Mouse (Mus musculus): ENCODE data around the gene Scarf1. TPM values are rescaled to one million over a fixed set of nuclear protein-coding genes. Genes with fewer than 3 reads are reported as not detected.

Gene Scarf1
- 0.65 TPM for polyA plus RNA-seq (2017; shearing (Covaris generic))

GRCm38 (mm10) chr11:75513336-75513735 is at the start of gene Scarf1:
Gene Scarf1 (plus strand): TSS chr11:75513540.

GRCm38 (mm10) chr11:75486601-75487285 is 26.6 kb upstream of the Scarf1 start, which contains the start of gene Prpf8:
Gene Prpf8 (plus strand): TSS chr11:75486816.

DNA sequence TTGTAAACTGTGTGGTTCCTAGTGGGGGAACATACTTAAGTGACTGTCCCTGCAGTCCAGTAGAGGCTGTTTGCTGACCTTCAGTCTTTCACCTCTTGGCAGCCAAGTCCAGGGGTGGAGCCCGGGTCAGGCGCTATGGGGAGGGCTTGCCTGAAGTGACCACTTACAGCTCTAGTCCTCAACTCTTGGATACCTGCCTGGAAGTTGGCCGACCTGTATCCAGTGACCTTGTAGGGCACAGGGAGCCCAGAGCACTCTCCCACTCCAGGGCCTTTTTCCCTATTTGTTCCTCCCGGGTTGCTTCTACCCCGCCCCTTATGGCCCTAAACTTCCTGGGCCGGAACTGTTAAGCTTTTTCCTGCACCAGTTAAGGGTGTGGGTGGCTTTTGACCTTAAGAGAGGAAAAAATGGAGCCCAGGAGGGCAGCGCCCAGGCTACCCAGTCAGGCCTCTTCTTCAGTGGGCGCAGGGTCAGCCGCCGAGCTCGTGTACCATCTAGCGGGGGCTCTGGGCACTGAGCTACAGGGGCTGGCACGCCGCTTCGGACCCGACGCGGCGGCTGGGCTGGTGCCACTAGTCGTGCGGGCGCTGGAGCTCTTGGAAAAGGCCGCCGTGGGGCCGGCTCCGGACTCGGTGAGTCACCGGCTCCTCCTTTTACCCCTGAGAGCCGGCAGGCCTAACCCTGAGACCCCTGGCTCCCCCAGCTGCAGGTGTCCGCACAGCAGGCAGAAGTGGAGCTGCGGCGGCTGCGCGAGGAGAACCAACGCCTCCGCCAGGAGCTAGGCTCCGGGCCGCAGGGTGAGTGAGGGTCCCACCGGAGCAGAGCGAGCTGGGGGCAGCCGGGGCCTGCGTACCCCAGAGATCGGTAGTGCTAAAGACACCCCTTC is 3.4 kb upstream of the Scarf1 start, which contains the start of gene Rilp:
TSS of gene Rilp (plus strand) at position 354 of the 886 bp plus-strand sequence.

DNA sequence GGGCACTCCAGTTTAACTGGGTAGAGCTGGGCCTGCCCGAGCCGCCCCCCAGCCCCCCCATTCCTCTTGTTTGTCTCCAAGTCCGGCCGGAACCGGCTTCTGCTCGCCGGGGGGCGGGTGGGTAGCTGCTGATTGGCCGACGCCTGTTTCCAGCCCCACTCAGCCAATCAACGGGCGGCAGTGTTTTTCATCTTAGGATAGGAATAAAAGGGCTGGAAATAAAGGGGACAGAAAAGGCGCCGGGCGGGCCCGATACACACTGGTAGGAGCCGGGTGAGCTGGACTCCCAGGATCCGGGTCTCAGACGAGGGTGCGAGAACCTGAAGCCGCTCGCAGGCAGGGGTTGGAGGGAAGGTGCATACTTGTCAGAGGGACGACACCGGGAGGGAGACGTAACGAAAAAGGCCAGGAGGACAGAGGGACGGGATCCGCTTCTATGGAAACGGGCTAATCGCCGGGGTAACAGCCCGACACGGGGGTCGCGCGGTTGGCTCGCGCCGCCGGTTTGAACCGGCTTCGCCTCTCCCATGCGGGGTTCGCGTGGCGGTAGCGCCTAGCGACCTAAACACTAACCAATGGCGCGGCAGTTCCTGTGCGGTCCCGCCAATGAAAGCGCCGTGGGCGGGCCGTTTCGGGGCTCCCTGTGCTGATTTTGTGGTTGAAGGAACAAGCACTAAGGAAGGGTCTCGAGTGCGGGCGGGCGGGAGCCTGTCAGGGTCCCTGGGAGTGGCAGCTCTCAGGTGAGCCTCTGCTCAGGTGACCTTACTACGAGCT is 18.3 kb downstream of the Scarf1 start, which contains the start of gene Slc43a2:
TSS of gene Slc43a2 (plus strand) at position 226 of the 774 bp plus-strand sequence.

Other genes with a start within 250 kb of the Scarf1 start
- gene Rpa1, start 165.2 kb upstream of the Scarf1 start, polyA plus RNA-seq (2017; shearing (Covaris generic)), result 152 TPM
- 30.3 TPM for gene Smyd4, start 165.1 kb upstream of the Scarf1 start, polyA plus RNA-seq (2017; shearing (Covaris generic))
- 4.4 TPM for gene Serpinf1, start 90.8 kb upstream of the Scarf1 start, polyA plus RNA-seq (2017; shearing (Covaris generic))
- not detected for gene Serpinf2, start 73.9 kb upstream of the Scarf1 start, polyA plus RNA-seq (2017; shearing (Covaris generic))
- 20.5 TPM for gene Wdr81, start 58.8 kb upstream of the Scarf1 start, polyA plus RNA-seq (2017; shearing (Covaris generic))
- gene Tlcd2, start 51.8 kb upstream of the Scarf1 start, polyA plus RNA-seq (2017; shearing (Covaris generic)), result 7.0 TPM
- gene Prpf8, start 26.7 kb upstream of the Scarf1 start, polyA plus RNA-seq (2017; shearing (Covaris generic)), result 73.0 TPM
- not detected for gene Rilp, start 3.4 kb upstream of the Scarf1 start, polyA plus RNA-seq (2017; shearing (Covaris generic))
- 51.2 TPM for gene Slc43a2, start 18.2 kb downstream of the Scarf1 start, polyA plus RNA-seq (2017; shearing (Covaris generic))
- 36.6 TPM for gene Pitpna, start 74.6 kb downstream of the Scarf1 start, polyA plus RNA-seq (2017; shearing (Covaris generic))
- gene Inpp5k, start 117.4 kb downstream of the Scarf1 start, polyA plus RNA-seq (2017; shearing (Covaris generic)), result 151 TPM
- 32.2 TPM for gene Myo1c, start 137.0 kb downstream of the Scarf1 start, polyA plus RNA-seq (2017; shearing (Covaris generic))
- gene Crk, start 165.7 kb downstream of the Scarf1 start, polyA plus RNA-seq (2017; shearing (Covaris generic)), result 9.6 TPM
- gene Ywhae, start 219.3 kb downstream of the Scarf1 start, polyA plus RNA-seq (2017; shearing (Covaris generic)), result 223 TPM